Mouse (Mus musculus): ENCODE data around the gene Spock2. TPM values are rescaled to one million over a fixed set of nuclear protein-coding genes. Genes with fewer than 3 reads are reported as not detected.

The Spock2 gene
- polyA plus RNA-seq, 1 experiment from 2014 or later: 3.6 TPM

DNA sequence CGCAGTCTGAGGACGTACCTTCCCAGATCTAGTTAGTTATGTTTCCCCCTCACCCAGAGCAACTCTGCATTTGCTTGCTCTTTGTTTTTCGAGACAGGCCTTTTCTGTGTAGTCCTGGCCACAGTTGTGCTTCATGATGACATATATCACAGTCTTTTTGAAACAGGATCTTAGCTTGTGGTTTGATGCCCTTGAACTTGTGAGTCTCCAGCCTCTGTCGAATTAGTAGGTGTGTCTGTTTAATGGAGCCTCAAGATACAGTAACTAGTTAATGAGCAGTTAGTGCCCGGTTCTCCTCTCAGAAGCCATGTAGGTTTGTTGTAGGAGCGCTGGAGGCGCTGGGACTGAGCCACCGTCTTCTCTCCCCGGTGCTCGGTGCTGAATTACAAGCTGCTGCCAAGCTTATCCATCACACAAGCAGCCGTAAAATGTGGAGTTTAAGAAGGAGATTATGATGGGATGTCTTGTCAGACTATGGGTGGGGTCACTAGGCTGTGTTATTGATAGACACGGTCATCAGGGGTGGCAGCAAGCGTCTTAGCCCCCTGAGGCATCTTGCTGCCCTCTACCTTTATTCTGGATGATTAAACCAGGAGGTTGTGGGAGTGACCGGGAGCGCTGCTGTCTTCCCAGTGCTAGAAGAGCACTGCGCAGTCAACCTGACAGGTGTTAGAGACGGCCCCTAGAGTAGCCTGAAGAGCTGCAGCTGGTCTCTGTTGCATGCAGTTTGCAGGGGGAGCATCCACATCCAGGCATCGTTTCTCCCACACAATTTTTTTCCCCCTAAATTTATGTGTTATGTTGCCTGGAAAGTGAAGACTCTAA, 28.1 kb upstream of the Spock2 start:
- TF ChIP-seq EP300 (optimal IDR thresholded peaks at IDR 0.05) (no peak), CTCF (IDR thresholded peaks at IDR 0.05; ENCODE audit: low read depth) (no peak)
- DNase-seq (ENCODE audit: low spot score) (no peak), ATAC-seq (ENCODE audit: low FRiP score, low TSS enrichment) (no peak)
- H3K4me2 ChIP-seq (replicated peaks; ENCODE audit: low read depth): no peak overlapping the region
- no peak overlapping the region for H3K9ac ChIP-seq (ENCODE audit: low read length)
- no peak overlapping the region for H3K27ac ChIP-seq (replicated peaks)
- H3K27me3 ChIP-seq (ENCODE audit: control insufficient read depth, insufficient read depth, low read length): no peaks in the 10 kb centered on the region
- 54% methylated on average over 18 of the region's 18 CpGs for WGBS
- H3K4me3 ChIP-seq (ENCODE audit: low read depth, low read length): no peak overlapping the region
- no peaks in the 10 kb centered on the region for H3K36me3 ChIP-seq (ENCODE audit: control insufficient read depth, insufficient read depth, low read length)
- no peaks in the 10 kb centered on the region for H3K9me3 ChIP-seq (ENCODE audit: control insufficient read depth, low read length)
- H3K4me1 ChIP-seq (replicated peaks; ENCODE audit: control insufficient read depth, insufficient read depth): 0 out of 2 replicates have a peak, but pooled peaks cover 5% of the 10 kb centered on the region

DNA sequence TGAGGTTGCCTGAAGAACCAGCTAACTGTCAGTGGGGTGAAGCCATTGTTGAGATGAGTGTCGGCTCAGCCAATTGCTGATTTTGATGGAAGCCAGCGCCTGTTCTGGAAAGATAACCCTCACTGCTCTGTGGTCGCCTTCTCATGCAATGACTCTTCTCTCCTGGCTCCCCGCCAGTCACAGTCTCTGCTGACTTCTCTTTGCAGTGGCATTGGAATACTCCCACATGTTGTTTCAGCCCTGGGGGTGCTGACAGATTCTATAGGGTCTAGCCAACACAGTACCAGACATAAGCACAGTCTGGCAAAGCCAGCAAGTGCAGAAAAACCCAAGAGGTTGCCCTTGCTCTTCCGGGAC, 27.5 kb upstream of the Spock2 start:
- no peak overlapping the region for H3K4me2 ChIP-seq (replicated peaks; ENCODE audit: low read depth)
- no peak for DNase-seq (ENCODE audit: low spot score)
- H3K27ac ChIP-seq (replicated peaks): no peak overlapping the region
- H3K4me3 ChIP-seq (ENCODE audit: low read depth, low read length): no peak overlapping the region
- H3K27me3 ChIP-seq (ENCODE audit: control insufficient read depth, insufficient read depth, low read length): no peaks in the 10 kb centered on the region
- no peak overlapping the region for H3K9ac ChIP-seq (ENCODE audit: low read length)
- no peaks in the 10 kb centered on the region for H3K36me3 ChIP-seq (ENCODE audit: control insufficient read depth, insufficient read depth, low read length)
- no peaks in the 10 kb centered on the region for H3K9me3 ChIP-seq (ENCODE audit: control insufficient read depth, low read length)
- 0 out of 2 replicates have a peak, but pooled peaks cover 5% of the 10 kb centered on the region for H3K4me1 ChIP-seq (replicated peaks; ENCODE audit: control insufficient read depth, insufficient read depth)
- 56% methylated on average over 5 of the region's 5 CpGs for WGBS
- TF ChIP-seq EP300 (optimal IDR thresholded peaks at IDR 0.05): no peak
- no peak for TF ChIP-seq CTCF (IDR thresholded peaks at IDR 0.05; ENCODE audit: low read depth)
- ATAC-seq (ENCODE audit: low FRiP score, low TSS enrichment): no peak

DNA sequence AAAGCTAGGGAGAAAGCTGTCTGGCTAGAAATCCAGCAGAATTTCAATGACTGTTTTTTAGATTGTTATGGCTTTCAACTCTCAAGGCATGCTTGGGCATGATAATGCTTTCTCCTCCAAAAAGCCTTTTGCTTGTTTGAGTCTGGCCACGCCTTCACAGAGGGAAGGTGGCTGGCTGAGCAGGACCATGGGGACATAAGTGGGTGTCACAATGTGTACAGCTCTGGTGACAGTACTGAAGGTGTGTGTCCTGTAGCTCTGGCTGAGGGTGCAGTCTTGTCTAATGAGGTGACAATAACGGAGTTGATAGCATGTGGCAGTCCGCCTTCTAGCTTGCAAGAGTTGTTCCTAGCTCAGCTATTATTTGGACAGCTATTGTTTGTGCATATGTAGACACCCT, 25.8 kb upstream of the Spock2 start:
- TF ChIP-seq EP300 (optimal IDR thresholded peaks at IDR 0.05): no peak
- TF ChIP-seq CTCF (IDR thresholded peaks at IDR 0.05; ENCODE audit: low read depth): no peak
- 55% methylated on average over 3 of the region's 3 CpGs for WGBS
- Histone ChIP-seq H3K27ac (replicated peaks) (0 out of 2 replicates have a peak overlapping the region, but pooled peaks have one; percentile 13), H3K9me3 (ENCODE audit: control insufficient read depth, low read length) (no peaks in the 10 kb centered on the region), H3K27me3 (ENCODE audit: control insufficient read depth, insufficient read depth, low read length) (no peaks in the 10 kb centered on the region), H3K9ac (ENCODE audit: low read length) (no peak overlapping the region), H3K4me2 (replicated peaks; ENCODE audit: low read depth) (no peak overlapping the region), H3K36me3 (ENCODE audit: control insufficient read depth, insufficient read depth, low read length) (no peaks in the 10 kb centered on the region), H3K4me3 (ENCODE audit: low read depth, low read length) (no peak overlapping the region), H3K4me1 (replicated peaks; ENCODE audit: control insufficient read depth, insufficient read depth) (0 out of 2 replicates have a peak, but pooled peaks cover 5% of the 10 kb centered on the region)
- ATAC-seq (ENCODE audit: low FRiP score, low TSS enrichment) (no peak), DNase-seq (ENCODE audit: low spot score) (no peak)

DNA sequence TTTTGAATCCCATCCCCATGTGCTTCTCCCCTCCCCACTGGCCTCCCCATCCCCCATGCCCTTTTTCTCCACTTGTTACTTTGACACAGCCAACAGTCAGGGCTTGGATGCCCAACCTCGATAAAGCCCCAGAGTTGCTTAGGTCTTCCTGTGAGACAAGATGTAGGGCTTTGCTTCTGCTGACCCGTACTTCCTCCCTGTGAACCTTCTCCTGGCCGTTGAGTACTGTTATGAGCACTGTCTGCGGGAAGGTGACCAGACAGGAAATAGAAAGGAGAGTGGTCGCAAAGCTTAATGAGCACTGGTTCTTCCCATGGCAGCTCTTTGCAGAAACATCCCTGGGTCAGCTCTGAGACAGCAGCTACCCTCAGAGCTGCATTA, 25.4 kb upstream of the Spock2 start:
- TF ChIP-seq EP300 (optimal IDR thresholded peaks at IDR 0.05) (no peak), CTCF (IDR thresholded peaks at IDR 0.05; ENCODE audit: low read depth) (no peak)

DNA sequence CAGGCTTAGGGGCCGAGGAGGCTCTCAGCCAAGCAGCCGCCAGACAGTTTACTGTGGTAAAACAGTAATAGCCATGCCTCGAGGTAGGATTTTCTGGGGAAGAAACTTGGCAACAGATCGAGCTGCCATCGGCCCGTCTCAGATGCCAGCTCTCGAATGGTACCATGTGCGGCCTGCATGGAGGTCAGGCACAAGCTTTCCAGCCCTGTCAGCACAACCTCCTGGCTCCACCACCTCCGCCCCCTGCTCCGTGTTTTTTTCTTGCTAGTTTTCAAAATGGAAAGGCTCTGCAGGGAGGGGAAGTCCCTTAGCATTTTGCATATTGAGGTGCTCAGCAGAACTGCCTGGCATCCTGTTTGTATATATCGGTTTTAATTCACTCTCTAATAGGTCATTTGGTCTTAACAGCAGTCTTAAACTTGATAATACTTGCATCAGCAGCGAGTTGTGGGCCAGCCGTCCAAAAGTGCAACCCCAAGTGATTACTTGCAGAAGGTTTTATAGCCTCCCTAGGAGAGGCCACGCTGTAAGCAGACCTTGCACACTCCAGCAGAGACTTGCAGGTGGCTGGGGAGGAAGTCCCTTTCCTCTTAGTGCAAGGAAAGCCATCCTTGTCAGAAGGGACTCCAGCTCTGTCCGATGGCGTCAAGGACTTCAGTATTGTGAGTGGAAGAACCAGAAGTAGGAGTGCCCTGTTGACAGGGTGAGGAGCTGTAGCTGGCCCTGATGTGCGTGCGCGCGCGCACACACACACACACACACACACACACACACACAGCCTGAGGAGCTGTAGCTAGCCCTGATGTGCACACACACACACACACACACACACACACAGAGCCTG, 24.8 kb upstream of the Spock2 start:
- Histone ChIP-seq H3K4me2 (replicated peaks; ENCODE audit: low read depth) (no peak overlapping the region), H3K4me1 (replicated peaks; ENCODE audit: control insufficient read depth, insufficient read depth) (0 out of 2 replicates have a peak, but pooled peaks cover 5% of the 10 kb centered on the region), H3K27me3 (ENCODE audit: control insufficient read depth, insufficient read depth, low read length) (no peaks in the 10 kb centered on the region), H3K4me3 (ENCODE audit: low read depth, low read length) (no peak overlapping the region), H3K9me3 (ENCODE audit: control insufficient read depth, low read length) (no peaks in the 10 kb centered on the region), H3K9ac (ENCODE audit: low read length) (no peak overlapping the region), H3K36me3 (ENCODE audit: control insufficient read depth, insufficient read depth, low read length) (no peaks in the 10 kb centered on the region), H3K27ac (replicated peaks) (peak overlapping the region; percentile 36; the same call in 1 of the 2 replicates)
- DNase-seq (ENCODE audit: low spot score) (no peak), ATAC-seq (ENCODE audit: low FRiP score, low TSS enrichment) (peak; percentile 43)
- no peak for TF ChIP-seq CTCF (IDR thresholded peaks at IDR 0.05; ENCODE audit: low read depth)
- TF ChIP-seq EP300 (optimal IDR thresholded peaks at IDR 0.05): no peak
- WGBS: 47% methylated on average over 21 of the region's 21 CpGs

More for the DNA sequence above, 25.4 kb upstream of the Spock2 start:
- Histone ChIP-seq H3K27ac (replicated peaks) (peak overlapping the region; percentile 36; the same call in 1 of the 2 replicates), H3K27me3 (ENCODE audit: control insufficient read depth, insufficient read depth, low read length) (no peaks in the 10 kb centered on the region), H3K9ac (ENCODE audit: low read length) (no peak overlapping the region), H3K4me1 (replicated peaks; ENCODE audit: control insufficient read depth, insufficient read depth) (0 out of 2 replicates have a peak, but pooled peaks cover 5% of the 10 kb centered on the region), H3K4me2 (replicated peaks; ENCODE audit: low read depth) (no peak overlapping the region), H3K36me3 (ENCODE audit: control insufficient read depth, insufficient read depth, low read length) (no peaks in the 10 kb centered on the region), H3K9me3 (ENCODE audit: control insufficient read depth, low read length) (no peaks in the 10 kb centered on the region), H3K4me3 (ENCODE audit: low read depth, low read length) (no peak overlapping the region)
- WGBS: 45% methylated on average over 5 of the region's 5 CpGs
- DNase-seq (ENCODE audit: low spot score) (no peak), ATAC-seq (ENCODE audit: low FRiP score, low TSS enrichment) (no peak)

Measured in stomach, postnatal 0 days (tissue).